Mouse (Mus musculus) hindlimb bud, embryonic 11.5 days (tissue): Measurements from ENCODE around the gene Gdpd1.
"Not testable (repeated sequence)": the region's sequence is repeated elsewhere in the genome, so short reads cannot be mapped to it uniquely, and the experiment has no call there.

Source experiments
- DNase-seq: peaks from one replicate; pipeline ENCODE4 v3.0.0-alpha.2; 2012; ENCODE audit warnings: low read depth, low spot score; ENCODE audit errors: extremely low spot score

Gdpd1 gene

DNA sequence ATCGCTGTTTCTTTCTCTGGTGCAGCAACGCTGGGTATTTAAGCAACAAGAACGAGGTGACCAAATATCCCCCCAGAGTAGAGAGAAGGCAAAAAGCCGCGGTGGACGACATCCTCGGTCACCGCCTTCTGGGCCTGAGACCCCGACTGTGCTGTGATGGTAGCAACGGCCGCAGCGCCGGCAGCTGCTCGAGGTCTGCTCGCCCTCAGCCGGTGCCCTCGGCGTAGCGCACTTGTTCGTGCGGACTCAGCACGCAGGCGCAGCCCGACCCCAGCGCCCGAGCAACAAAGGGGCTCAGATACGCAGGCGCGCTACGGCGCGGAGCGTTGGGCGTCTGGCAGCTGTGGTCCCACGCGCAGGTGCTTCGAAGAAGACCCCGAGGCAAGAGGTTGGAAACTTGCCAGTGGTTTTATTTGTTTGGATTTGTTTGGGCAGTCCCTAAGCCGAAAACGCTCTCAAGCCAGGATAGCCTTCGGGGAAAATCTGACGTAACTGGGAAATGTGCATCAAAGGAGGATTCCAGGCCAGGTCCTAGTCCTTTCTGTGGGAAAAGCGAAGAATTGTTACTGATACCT lies at the start of gene Gdpd1:
Gene Gdpd1, minus strand, starts transcription at position 197 of the 575 bp plus-strand sequence.
- peak; percentile 86 for DNase-seq

DNA sequence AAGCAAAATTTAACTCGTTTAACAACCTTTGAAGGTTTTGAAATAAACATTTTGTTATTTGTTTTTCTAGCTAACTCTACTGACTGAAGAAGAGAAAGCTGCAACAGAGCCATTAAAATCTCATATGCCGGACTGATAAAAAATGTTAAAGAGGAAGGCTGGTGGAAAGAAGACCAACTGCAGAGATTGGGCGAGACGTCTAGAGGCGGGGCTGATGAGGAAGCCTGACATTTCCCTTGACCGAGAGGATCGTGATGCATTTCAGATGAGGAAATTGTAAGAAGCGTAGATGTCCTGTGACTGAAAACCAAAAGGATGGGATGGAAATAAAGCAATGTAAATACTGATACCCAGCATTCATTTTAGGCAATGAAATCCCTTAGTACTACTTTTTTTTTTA lies 48.0 kb upstream of the Gdpd1 start:
- DNase-seq, result no peak

DNA sequence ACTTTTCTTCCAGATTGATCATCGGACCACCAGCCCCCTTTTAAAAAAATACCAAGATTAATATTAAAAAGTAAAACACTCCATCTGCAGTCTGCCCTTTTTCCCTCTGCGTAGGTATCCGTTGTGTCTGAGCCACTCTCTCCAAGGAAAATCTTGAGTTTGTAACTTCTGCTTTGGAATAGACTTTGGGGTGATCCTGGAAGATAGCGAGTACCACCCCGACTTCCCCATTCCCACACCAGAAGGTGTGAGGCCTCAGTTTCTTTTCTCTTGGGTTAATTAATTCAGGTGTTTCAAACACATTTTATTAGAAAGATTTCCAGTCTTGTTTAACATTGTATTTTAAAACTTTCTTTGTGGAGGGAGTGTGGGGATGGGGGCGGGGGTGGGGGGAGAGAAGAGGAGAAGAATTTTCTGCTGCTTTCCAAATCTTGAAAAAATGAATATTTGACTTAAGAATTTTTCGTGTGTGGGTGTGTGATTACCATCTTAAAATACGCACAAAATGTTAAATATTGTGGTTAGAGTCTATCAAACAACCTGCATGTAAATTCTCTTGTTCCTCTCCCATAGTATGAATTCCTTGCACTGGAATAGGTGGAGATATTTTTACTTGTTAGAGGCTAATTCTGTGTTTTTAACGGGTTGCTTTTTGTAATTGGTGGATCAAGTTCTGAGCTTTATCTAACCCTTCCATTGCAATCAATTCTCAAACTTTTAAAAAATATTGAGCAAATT lies 36.5 kb upstream of the Gdpd1 start:
- DNase-seq, result no peak

- DNase-seq, result no peak
These were observed 35.8 kb upstream of the Gdpd1 start for GRCm38 (mm10) chr11:87109519-87110171.

DNA sequence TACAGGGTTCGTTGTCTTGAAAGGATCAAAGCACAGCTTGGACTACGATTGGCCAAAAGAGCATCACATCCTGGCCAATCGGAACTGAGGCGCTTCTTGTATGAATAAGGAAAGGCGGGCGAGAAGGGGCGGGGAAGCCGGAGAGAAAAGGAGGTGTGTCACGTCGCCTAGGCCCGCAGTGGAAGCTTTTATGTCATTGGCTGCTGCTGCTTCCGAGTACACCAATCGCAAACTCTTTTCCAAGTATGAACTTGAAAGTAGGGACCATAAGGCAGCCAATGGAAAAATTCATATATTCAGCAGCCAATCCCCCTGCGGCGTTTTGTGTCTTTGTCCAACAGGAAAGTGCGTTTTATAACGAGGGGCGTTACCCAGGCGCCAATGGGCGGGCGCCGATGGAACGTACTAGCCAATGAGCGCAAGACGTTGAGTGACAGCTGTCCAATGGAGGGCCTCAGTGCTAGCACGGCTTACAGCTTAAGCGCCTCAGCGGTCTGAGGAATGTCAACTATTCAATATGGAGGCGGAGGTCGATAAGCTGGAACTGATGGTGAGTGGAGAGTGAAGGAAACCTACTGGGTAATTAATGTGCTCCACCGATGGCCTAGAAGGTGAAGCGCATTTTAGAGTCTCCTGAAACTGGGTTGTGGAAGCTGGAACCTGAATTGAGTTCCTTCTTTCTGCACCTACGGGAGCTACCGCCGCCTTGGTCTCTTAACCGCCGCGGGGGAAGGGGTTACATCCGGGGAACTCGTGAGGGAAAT lies 35.1 kb upstream of the Gdpd1 start, which contains the start of gene Ska2:
Gene Ska2, plus strand, starts transcription at position 480 of the 764 bp plus-strand sequence.
- peak; percentile 100 for DNase-seq

DNA sequence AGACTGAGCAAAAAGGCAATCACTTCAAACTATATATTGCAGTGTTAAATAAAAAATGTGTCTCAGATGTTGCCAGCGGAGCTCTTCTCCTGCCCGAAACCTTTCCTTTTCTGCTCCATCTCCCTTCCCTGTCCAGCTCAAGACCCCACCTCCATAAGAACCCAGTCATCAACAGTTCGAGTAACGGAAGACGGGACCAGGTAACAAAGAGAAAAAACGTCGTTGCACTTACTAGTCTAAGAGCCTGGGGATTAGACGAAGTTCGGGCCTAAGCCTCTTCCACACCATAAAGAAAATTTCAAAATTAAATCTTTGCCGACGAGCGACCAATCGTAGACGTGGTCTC lies 34.5 kb upstream of the Gdpd1 start, which contains the start of gene Prr11:
Gene Prr11, minus strand, starts transcription at position 300 of the 346 bp plus-strand sequence.
- DNase-seq, result no peak

- DNase-seq, result no peak
These were observed 13.3 kb upstream of the Gdpd1 start for GRCm38 (mm10) chr11:87087142-87087541.

- no peak for DNase-seq
These were observed 12.6 kb upstream of the Gdpd1 start, which contains the start of gene Smg8 for GRCm38 (mm10) chr11:87086290-87086984. Gene Smg8, minus strand, starts transcription at chr11:87086774.

DNA sequence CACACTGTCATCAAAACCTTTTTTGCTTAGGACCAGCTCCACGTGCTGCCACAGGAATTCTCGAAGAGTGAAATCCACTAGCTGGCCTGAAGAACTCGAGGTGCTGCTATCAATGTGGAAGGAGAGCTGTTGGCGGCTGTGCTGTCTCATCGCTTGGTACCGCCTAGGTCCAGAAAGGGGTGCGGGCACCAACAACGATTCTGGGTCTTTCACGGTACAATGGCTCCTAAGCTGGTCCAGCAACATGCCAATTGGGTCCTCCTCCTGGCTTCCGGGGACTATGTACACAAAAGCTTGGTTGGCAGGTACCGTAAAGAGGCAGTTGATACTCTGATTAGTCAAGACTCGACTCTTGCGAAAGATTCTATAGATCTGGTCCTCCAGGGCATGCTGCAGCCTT lies 11.6 kb upstream of the Gdpd1 start:
- no peak for DNase-seq

GRCm38 (mm10) chr11:87083712-87084111 lies 9.8 kb upstream of the Gdpd1 start:
- DNase-seq, result no peak

- peak; percentile 14 for DNase-seq
These were observed 458 bp downstream of the Gdpd1 start for GRCm38 (mm10) chr11:87073343-87073865.

GRCm38 (mm10) chr11:87062087-87062486 lies 11.8 kb downstream of the Gdpd1 start:
- DNase-seq, result no peak

DNA sequence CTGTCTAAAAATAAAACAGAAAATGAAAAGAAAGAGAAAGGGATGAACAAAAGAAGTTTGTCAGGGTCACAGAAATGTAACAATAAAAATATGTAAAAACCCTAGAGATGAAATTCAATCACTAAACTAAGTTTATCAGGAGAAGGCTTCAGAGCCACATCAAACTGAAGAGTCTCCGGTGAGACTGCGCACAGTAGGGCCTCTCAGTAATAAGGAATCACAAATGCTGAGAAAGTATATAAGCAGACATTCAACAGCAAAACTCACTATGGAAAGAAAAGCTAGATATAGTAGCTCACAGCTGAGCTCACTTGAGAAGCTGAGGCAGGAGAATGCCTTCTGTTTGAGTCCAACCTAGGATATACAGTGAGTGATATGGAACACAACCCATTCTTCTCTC lies 13.5 kb downstream of the Gdpd1 start:
- no peak for DNase-seq

DNA sequence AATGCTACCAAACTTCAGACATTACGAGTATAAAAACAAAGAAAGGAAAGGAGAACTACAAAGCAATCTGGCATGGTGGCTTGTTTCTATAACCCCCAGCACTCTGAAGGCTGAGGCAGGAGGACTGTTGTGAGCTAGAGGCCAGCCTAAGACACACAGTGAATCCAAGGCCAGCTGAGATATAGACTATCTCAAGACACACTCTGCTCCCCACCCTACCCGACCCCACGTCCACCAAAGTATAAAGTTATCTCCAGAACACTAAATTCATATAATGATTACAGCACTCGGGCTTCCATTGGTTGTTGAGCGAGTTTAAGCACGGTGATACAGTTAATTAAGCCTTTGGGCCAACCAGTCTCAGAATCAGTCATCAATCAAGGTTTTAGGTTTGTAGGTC lies 17.6 kb downstream of the Gdpd1 start:
- no peak for DNase-seq

DNA sequence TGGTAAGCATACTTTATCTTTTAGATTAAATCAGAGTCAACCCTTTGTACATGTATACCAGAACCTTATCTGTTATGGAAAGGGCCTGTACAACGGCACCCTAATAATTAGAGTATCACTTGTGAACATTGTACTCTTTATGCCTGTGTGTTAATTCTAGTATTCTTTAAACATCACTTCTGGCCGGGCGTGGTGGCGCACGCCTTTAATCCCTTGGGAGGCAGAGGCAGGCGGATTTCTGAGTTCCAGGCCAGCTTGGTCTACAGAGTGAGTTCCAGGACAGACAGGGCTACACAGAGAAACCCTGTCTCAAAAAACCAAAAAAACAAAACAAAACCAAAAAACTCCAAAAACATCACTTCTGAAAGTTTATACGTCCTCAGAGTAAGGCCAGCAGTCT lies 25.0 kb downstream of the Gdpd1 start:
- DNase-seq, result not testable (repeated sequence)

- no peak for DNase-seq
These were observed 26.9 kb downstream of the Gdpd1 start for GRCm38 (mm10) chr11:87046968-87047367.

DNA sequence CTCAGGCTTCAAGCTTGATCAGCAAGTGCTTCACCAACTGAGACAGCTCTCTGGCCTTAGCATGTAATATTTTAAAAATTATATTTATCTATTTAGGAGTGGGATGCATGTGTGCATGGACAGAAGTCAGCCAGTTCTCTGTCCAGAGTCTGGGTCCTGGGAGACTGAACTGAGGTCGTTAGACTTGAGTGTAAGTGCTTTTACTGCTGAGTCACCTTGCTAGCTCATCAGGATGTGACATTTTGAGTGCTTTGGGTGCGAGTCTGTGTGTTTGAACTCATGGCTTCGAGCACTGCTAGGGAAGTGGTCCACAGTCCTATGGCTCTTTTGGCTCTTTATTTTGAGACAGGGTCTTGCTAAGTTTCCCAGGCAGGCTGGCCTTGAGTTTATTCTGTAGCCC lies 30.8 kb downstream of the Gdpd1 start:
- no peak for DNase-seq

DNA sequence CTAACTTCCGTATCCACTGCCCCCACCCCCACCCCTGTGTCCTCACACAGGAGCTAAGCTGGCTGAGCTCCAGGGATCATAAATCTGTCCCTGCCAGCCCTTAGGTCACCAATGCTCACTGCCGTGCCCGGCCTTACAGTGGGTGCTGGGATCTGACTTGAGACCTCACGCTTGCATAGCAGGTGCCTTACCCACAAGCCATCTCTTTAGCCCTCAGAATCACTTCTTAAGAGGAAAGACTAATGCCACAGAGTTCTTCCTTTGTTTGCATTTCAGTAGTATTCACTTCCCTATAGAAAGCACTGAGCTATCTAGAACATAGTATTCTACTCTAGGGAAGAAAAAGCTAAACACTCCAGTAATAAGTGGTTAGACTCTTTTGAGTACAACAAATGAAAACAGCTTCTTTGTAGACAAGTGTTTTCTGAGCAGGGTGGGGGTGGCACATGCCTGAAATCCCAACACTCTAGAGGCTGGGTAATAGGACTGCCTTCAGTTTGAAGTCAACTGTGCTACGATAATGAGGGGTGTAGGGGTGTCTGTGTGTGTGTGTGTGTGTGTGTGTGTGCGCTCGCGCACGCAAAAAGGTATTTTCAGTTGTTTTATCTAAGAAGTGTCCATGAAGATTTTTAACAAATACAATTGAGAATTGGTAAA lies 34.4 kb downstream of the Gdpd1 start:
- DNase-seq, result no peak

DNA sequence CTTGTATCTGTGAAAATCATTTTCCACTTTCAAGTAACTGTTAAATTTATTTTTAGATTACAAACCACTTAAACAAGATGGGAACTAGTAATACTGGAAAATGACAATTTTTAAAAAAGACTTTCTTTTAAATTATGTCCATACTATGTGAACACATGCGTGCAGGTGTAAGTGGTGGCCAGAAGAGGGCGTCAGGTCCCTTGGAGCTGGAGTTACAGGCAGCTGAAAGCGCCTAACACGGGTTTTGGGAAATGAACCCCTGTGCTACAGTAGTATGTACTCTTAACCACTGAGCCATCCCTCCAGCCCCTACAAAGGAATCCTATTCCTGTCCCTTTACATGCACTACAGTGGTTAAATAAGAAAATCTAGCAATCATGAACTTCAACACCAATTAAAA lies 37.7 kb downstream of the Gdpd1 start:
- no peak for DNase-seq

DNA sequence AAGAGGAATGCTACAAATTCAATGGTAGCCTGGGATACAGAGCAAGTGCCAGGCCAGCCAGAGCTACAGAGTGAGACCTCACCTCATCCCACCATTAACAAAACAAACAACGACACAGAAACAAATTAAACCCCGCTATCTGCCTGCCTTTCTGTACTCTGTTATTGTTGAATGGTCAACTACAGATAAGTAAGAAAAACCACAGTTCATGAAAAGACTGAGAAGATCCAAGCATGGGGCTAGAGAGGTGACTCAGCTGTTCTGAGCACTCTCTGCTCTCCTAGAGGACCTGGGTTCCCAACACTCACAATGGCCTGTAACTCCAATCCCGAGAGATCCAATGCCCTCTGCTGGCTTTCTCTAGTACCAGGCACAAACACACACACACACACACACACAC lies 45.6 kb downstream of the Gdpd1 start:
- no peak for DNase-seq
